Mouse (Mus musculus): ENCODE measurements at regions not wholly inside any gene's neighbourhood (a gene's known extent, or its start where the extent isn't known, plus 50 kb on each side); places are given as distances from the start of the nearest gene placed in this dataset.
A peak's percentile ranks its signal among the peaks of the same experiment; 100 is the strongest.

GRCm38 (mm10) chr4:83166867-83167814 lies 115.0 kb upstream of the Frem1 start:
- no peaks in the 10 kb centered on the region for H3K9me3 ChIP-seq (replicated peaks; ENCODE audit: low read length)
- no peak overlapping the region for H3K4me3 ChIP-seq (replicated peaks; ENCODE audit: low read depth, low read length)
- ATAC-seq (replicated peaks; ENCODE audit: low FRiP score, low read depth) (peak; percentile 75; the same call in 1 of the 2 replicates), DNase-seq (ENCODE audit: low spot score) (peak; percentile 91)
- H3K4me2 ChIP-seq (ENCODE audit: low read length): no peak overlapping the region
- no peak overlapping the region for H3K9ac ChIP-seq (ENCODE audit: low read depth, low read length)
- no peaks in the 10 kb centered on the region for H3K27me3 ChIP-seq (ENCODE audit: insufficient read depth, low read length)
- WGBS: 44% methylated on average over 12 of the region's 12 CpGs
- TF ChIP-seq CTCF (IDR thresholded peaks at IDR 0.05; ENCODE audit: low read depth): no peak
- H3K4me1 ChIP-seq (replicated peaks; ENCODE audit: insufficient read depth, low read length): no peaks in the 10 kb centered on the region
- peak overlapping the region; percentile 64 for H3K27ac ChIP-seq
- no peaks in the 10 kb centered on the region for H3K36me3 ChIP-seq (ENCODE audit: insufficient read depth, low read length)

GRCm38 (mm10) chr4:83146740-83147139 lies 94.6 kb upstream of the Frem1 start:
- peak; percentile 53; the same call in 1 of the 2 replicates for ATAC-seq (replicated peaks; ENCODE audit: low FRiP score, low read depth)
- no peak for TF ChIP-seq CTCF (IDR thresholded peaks at IDR 0.05; ENCODE audit: low read depth)
- 68% methylated on average over 3 of the region's 3 CpGs for WGBS
- H3K4me1 ChIP-seq (replicated peaks; ENCODE audit: insufficient read depth, low read length): no peaks in the 10 kb centered on the region
- no peak overlapping the region for H3K4me2 ChIP-seq (ENCODE audit: low read length)
- H3K27ac ChIP-seq: peak overlapping the region; percentile 58
- H3K9me3 ChIP-seq (replicated peaks; ENCODE audit: low read length): no peaks in the 10 kb centered on the region
- no peaks in the 10 kb centered on the region for H3K27me3 ChIP-seq (ENCODE audit: insufficient read depth, low read length)
- H3K4me3 ChIP-seq (replicated peaks; ENCODE audit: low read depth, low read length): no peak overlapping the region
- H3K36me3 ChIP-seq (ENCODE audit: insufficient read depth, low read length): no peaks in the 10 kb centered on the region
- no peak overlapping the region for H3K9ac ChIP-seq (ENCODE audit: low read depth, low read length)
- peak; percentile 52 for DNase-seq (ENCODE audit: low spot score)

GRCm38 (mm10) chr4:83145738-83146217 lies 93.6 kb upstream of the Frem1 start:
- TF ChIP-seq CTCF (IDR thresholded peaks at IDR 0.05; ENCODE audit: low read depth): no peak
- DNase-seq (ENCODE audit: low spot score) (peak; percentile 90), ATAC-seq (replicated peaks; ENCODE audit: low FRiP score, low read depth) (peak; percentile 64)
- Histone ChIP-seq H3K27ac (peak overlapping the region; percentile 60), H3K36me3 (ENCODE audit: insufficient read depth, low read length) (no peaks in the 10 kb centered on the region), H3K9me3 (replicated peaks; ENCODE audit: low read length) (no peaks in the 10 kb centered on the region), H3K27me3 (ENCODE audit: insufficient read depth, low read length) (no peaks in the 10 kb centered on the region), H3K4me1 (replicated peaks; ENCODE audit: insufficient read depth, low read length) (no peaks in the 10 kb centered on the region), H3K4me3 (replicated peaks; ENCODE audit: low read depth, low read length) (no peak overlapping the region), H3K4me2 (ENCODE audit: low read length) (no peak overlapping the region), H3K9ac (ENCODE audit: low read depth, low read length) (no peak overlapping the region)
- WGBS: 8% methylated on average over 8 of the region's 8 CpGs

- no peaks in the 10 kb centered on the region for H3K27me3 ChIP-seq (ENCODE audit: insufficient read depth, low read length)
- peak overlapping the region; percentile 60 for H3K27ac ChIP-seq
- no peak for ATAC-seq (replicated peaks; ENCODE audit: low FRiP score, low read depth)
- H3K36me3 ChIP-seq (ENCODE audit: insufficient read depth, low read length): no peaks in the 10 kb centered on the region
- H3K9ac ChIP-seq (ENCODE audit: low read depth, low read length): no peak overlapping the region
- no peaks in the 10 kb centered on the region for H3K9me3 ChIP-seq (replicated peaks; ENCODE audit: low read length)
- peak; percentile 34; the same call in 1 of the 2 replicates for TF ChIP-seq CTCF (IDR thresholded peaks at IDR 0.05; ENCODE audit: low read depth)
- 47% methylated on average over 11 of the region's 11 CpGs for WGBS
- no peaks in the 10 kb centered on the region for H3K4me1 ChIP-seq (replicated peaks; ENCODE audit: insufficient read depth, low read length)
- H3K4me2 ChIP-seq (ENCODE audit: low read length): no peak overlapping the region
- no peak overlapping the region for H3K4me3 ChIP-seq (replicated peaks; ENCODE audit: low read depth, low read length)
- peak; percentile 80 for DNase-seq (ENCODE audit: low spot score)
Measured at GRCm38 (mm10) chr4:83144781-83145517, 92.8 kb upstream of the Frem1 start.

- peak; percentile 50 for DNase-seq (ENCODE audit: low spot score)
- Histone ChIP-seq H3K27me3 (ENCODE audit: insufficient read depth, low read length) (no peaks in the 10 kb centered on the region), H3K27ac (no peak overlapping the region), H3K4me3 (replicated peaks; ENCODE audit: low read depth, low read length) (no peak overlapping the region), H3K4me2 (ENCODE audit: low read length) (no peak overlapping the region), H3K9ac (ENCODE audit: low read depth, low read length) (no peak overlapping the region), H3K4me1 (replicated peaks; ENCODE audit: insufficient read depth, low read length) (no peaks in the 10 kb centered on the region), H3K36me3 (ENCODE audit: insufficient read depth, low read length) (no peaks in the 10 kb centered on the region), H3K9me3 (replicated peaks; ENCODE audit: low read length) (no peaks in the 10 kb centered on the region)
- WGBS: 68% methylated on average over 5 of the region's 5 CpGs
- no peak for ATAC-seq (replicated peaks; ENCODE audit: low FRiP score, low read depth)
- TF ChIP-seq CTCF (IDR thresholded peaks at IDR 0.05; ENCODE audit: low read depth): no peak
Measured at GRCm38 (mm10) chr4:83141736-83142135, 89.6 kb upstream of the Frem1 start.

GRCm38 (mm10) chr4:83122668-83123005 lies 70.5 kb upstream of the Frem1 start:
- Histone ChIP-seq H3K27me3 (ENCODE audit: insufficient read depth, low read length) (no peaks in the 10 kb centered on the region), H3K9me3 (replicated peaks; ENCODE audit: low read length) (no peaks in the 10 kb centered on the region), H3K4me1 (replicated peaks; ENCODE audit: insufficient read depth, low read length) (no peaks in the 10 kb centered on the region), H3K9ac (ENCODE audit: low read depth, low read length) (no peak overlapping the region), H3K4me3 (replicated peaks; ENCODE audit: low read depth, low read length) (no peak overlapping the region), H3K4me2 (ENCODE audit: low read length) (no peak overlapping the region), H3K27ac (no peak overlapping the region), H3K36me3 (ENCODE audit: insufficient read depth, low read length) (no peaks in the 10 kb centered on the region)
- WGBS: 69% methylated on average over 8 of the region's 8 CpGs
- ATAC-seq (replicated peaks; ENCODE audit: low FRiP score, low read depth) (no peak), DNase-seq (ENCODE audit: low spot score) (no peak)
- TF ChIP-seq CTCF (IDR thresholded peaks at IDR 0.05; ENCODE audit: low read depth): no peak
